Mouse (Mus musculus) right cerebral cortex, adult 18-20 months (tissue): Measurements from ENCODE around the gene Prss2.
A peak's percentile ranks its signal among the peaks of the same experiment; 100 is the strongest.
"Not testable (repeated sequence)": the region's sequence is repeated elsewhere in the genome, so short reads cannot be mapped to it uniquely, and the experiment has no call there.

Experiments used
- DNase-seq: peaks from one replicate; pipeline ENCODE4 v3.0.0; 2022; ENCODE audit warnings: mixed read lengths

Gene Prss2

GRCm38 (mm10) chr6:41521487-41521886 lies at the start of gene Prss2:
Prss2 (plus strand) TSS chr6:41521787.
- DNase-seq, result no peak

GRCm38 (mm10) chr6:41499374-41499773 lies 22.2 kb upstream of the Prss2 start:
- DNase-seq, result no peak

- DNase-seq, result no peak
Observed at GRCm38 (mm10) chr6:41504915-41505314, 16.7 kb upstream of the Prss2 start.

- no peak for DNase-seq
Observed at GRCm38 (mm10) chr6:41505323-41505722, 16.3 kb upstream of the Prss2 start.

GRCm38 (mm10) chr6:41518017-41518524 lies 3.5 kb upstream of the Prss2 start:
- peak; percentile 19 for DNase-seq

GRCm38 (mm10) chr6:41526453-41526852 lies 4.9 kb downstream of the Prss2 start:
- no peak for DNase-seq

- DNase-seq, result no peak
Observed at GRCm38 (mm10) chr6:41527402-41527801, 5.8 kb downstream of the Prss2 start.

GRCm38 (mm10) chr6:41529987-41530386 lies 8.4 kb downstream of the Prss2 start:
- not testable (repeated sequence) for DNase-seq

GRCm38 (mm10) chr6:41532181-41532580 lies 10.6 kb downstream of the Prss2 start:
- no peak for DNase-seq

GRCm38 (mm10) chr6:41532687-41533284 lies 11.2 kb downstream of the Prss2 start:
- no peak for DNase-seq

- no peak for DNase-seq
Observed at GRCm38 (mm10) chr6:41537376-41537775, 15.8 kb downstream of the Prss2 start.

- not testable (repeated sequence) for DNase-seq
Observed at GRCm38 (mm10) chr6:41538296-41538695, 16.7 kb downstream of the Prss2 start.

- DNase-seq, result no peak
Observed at GRCm38 (mm10) chr6:41540746-41541145, 19.2 kb downstream of the Prss2 start.

- DNase-seq, result no peak
Observed at GRCm38 (mm10) chr6:41541746-41542145, 20.2 kb downstream of the Prss2 start.

GRCm38 (mm10) chr6:41542983-41543382 lies 21.4 kb downstream of the Prss2 start:
- peak; percentile 21 for DNase-seq

- no peak for DNase-seq
Observed at GRCm38 (mm10) chr6:41543411-41544050, 21.9 kb downstream of the Prss2 start.

GRCm38 (mm10) chr6:41544381-41544924 lies 22.9 kb downstream of the Prss2 start:
- no peak for DNase-seq

GRCm38 (mm10) chr6:41545266-41545665 lies 23.7 kb downstream of the Prss2 start:
- no peak for DNase-seq

- no peak for DNase-seq
Observed at GRCm38 (mm10) chr6:41547056-41547650, 25.6 kb downstream of the Prss2 start.

GRCm38 (mm10) chr6:41548286-41548685 lies 26.7 kb downstream of the Prss2 start:
- DNase-seq, result no peak

- DNase-seq, result no peak
Observed at GRCm38 (mm10) chr6:41553356-41554010, 31.9 kb downstream of the Prss2 start.

GRCm38 (mm10) chr6:41554295-41555169 lies 32.9 kb downstream of the Prss2 start:
- DNase-seq, result no peak
